Mouse (Mus musculus): ENCODE measurements at regions not wholly inside any gene's neighbourhood (a gene's known extent, or its start where the extent isn't known, plus 50 kb on each side); places are given as distances from the start of the nearest gene placed in this dataset.
A peak's percentile ranks its signal among the peaks of the same experiment; 100 is the strongest.

GRCm38 (mm10) chr16:39159725-39160124, 267.3 kb downstream of the Igsf11 start:
- Histone ChIP-seq H3K27ac (no peak overlapping the region), H3K4me1 (no peaks in the 10 kb centered on the region), H3K4me3 (no peak overlapping the region), H3K27me3 (replicated peaks) (no peaks in the 10 kb centered on the region), H3K4me2 (replicated peaks) (no peak overlapping the region), H3K36me3 (no peaks in the 10 kb centered on the region), H3K9ac (no peak overlapping the region), H3K9me3 (no peaks in the 10 kb centered on the region)
- 85% methylated on average over 7 of the region's 7 CpGs for WGBS
- ATAC-seq (ENCODE audit: low FRiP score, low read depth), result no peak

- no peak overlapping the region for H3K4me3 ChIP-seq
- 29% methylated on average over 1 of the region's 1 CpGs for WGBS
- H3K27me3 ChIP-seq (replicated peaks), result no peaks in the 10 kb centered on the region
- H3K4me1 ChIP-seq, result no peaks in the 10 kb centered on the region
- ATAC-seq (ENCODE audit: low FRiP score, low read depth), result no peak
- H3K27ac ChIP-seq, result no peak overlapping the region
- H3K36me3 ChIP-seq, result no peaks in the 10 kb centered on the region
- no peaks in the 10 kb centered on the region for H3K9me3 ChIP-seq
- no peak overlapping the region for H3K4me2 ChIP-seq (replicated peaks)
- H3K9ac ChIP-seq, result no peak overlapping the region
Observed at GRCm38 (mm10) chr16:39162684-39163083, 270.2 kb downstream of the Igsf11 start.

GRCm38 (mm10) chr16:39191861-39192260, 299.4 kb downstream of the Igsf11 start:
- Histone ChIP-seq H3K9me3 (no peaks in the 10 kb centered on the region), H3K9ac (no peak overlapping the region), H3K4me2 (replicated peaks) (no peak overlapping the region), H3K4me3 (no peak overlapping the region), H3K4me1 (no peaks in the 10 kb centered on the region), H3K27ac (no peak overlapping the region), H3K27me3 (replicated peaks) (no peaks in the 10 kb centered on the region), H3K36me3 (no peaks in the 10 kb centered on the region)
- ATAC-seq (ENCODE audit: low FRiP score, low read depth), result no peak
- WGBS, result 89% methylated on average over 4 of the region's 4 CpGs

GRCm38 (mm10) chr16:39195431-39195830, 303.0 kb downstream of the Igsf11 start:
- no peak overlapping the region for H3K9ac ChIP-seq
- no peaks in the 10 kb centered on the region for H3K27me3 ChIP-seq (replicated peaks)
- no peak for ATAC-seq (ENCODE audit: low FRiP score, low read depth)
- WGBS, result 94% methylated on average over 1 of the region's 1 CpGs
- H3K9me3 ChIP-seq, result no peaks in the 10 kb centered on the region
- no peak overlapping the region for H3K27ac ChIP-seq
- H3K4me2 ChIP-seq (replicated peaks), result no peak overlapping the region
- H3K36me3 ChIP-seq, result no peaks in the 10 kb centered on the region
- H3K4me1 ChIP-seq, result no peaks in the 10 kb centered on the region
- no peak overlapping the region for H3K4me3 ChIP-seq

- no peak overlapping the region for H3K27ac ChIP-seq
- no peak overlapping the region for H3K9ac ChIP-seq
- H3K9me3 ChIP-seq, result no peaks in the 10 kb centered on the region
- no peak for ATAC-seq (ENCODE audit: low FRiP score, low read depth)
- H3K36me3 ChIP-seq, result no peaks in the 10 kb centered on the region
- WGBS, result 78% methylated on average over 2 of the region's 2 CpGs
- no peaks in the 10 kb centered on the region for H3K27me3 ChIP-seq (replicated peaks)
- H3K4me1 ChIP-seq, result no peaks in the 10 kb centered on the region
- no peak overlapping the region for H3K4me2 ChIP-seq (replicated peaks)
- H3K4me3 ChIP-seq, result no peak overlapping the region
Observed at GRCm38 (mm10) chr16:39196896-39197295, 304.4 kb downstream of the Igsf11 start.

GRCm38 (mm10) chr16:39223551-39223950, 331.1 kb downstream of the Igsf11 start:
- no peaks in the 10 kb centered on the region for H3K36me3 ChIP-seq
- 85% methylated on average over 8 of the region's 8 CpGs for WGBS
- H3K4me3 ChIP-seq, result no peak overlapping the region
- no peak for ATAC-seq (ENCODE audit: low FRiP score, low read depth)
- no peak overlapping the region for H3K9ac ChIP-seq
- no peak overlapping the region for H3K4me2 ChIP-seq (replicated peaks)
- no peaks in the 10 kb centered on the region for H3K4me1 ChIP-seq
- no peaks in the 10 kb centered on the region for H3K27me3 ChIP-seq (replicated peaks)
- no peak overlapping the region for H3K27ac ChIP-seq
- no peaks in the 10 kb centered on the region for H3K9me3 ChIP-seq

GRCm38 (mm10) chr16:39229501-39229900, 337.0 kb downstream of the Igsf11 start:
- 57% methylated on average over 7 of the region's 7 CpGs for WGBS
- H3K9me3 ChIP-seq, result no peaks in the 10 kb centered on the region
- H3K4me2 ChIP-seq (replicated peaks), result no peak overlapping the region
- no peak overlapping the region for H3K9ac ChIP-seq
- H3K4me3 ChIP-seq, result no peak overlapping the region
- H3K27me3 ChIP-seq (replicated peaks), result no peaks in the 10 kb centered on the region
- H3K27ac ChIP-seq, result no peak overlapping the region
- peaks cover 5% of the 10 kb centered on the region; the same call in 1 of the 2 replicates for H3K4me1 ChIP-seq
- no peaks in the 10 kb centered on the region for H3K36me3 ChIP-seq
- no peak for ATAC-seq (ENCODE audit: low FRiP score, low read depth)

GRCm38 (mm10) chr16:39230439-39230838, 338.0 kb downstream of the Igsf11 start:
- Histone ChIP-seq H3K9me3 (no peaks in the 10 kb centered on the region), H3K27me3 (replicated peaks) (no peaks in the 10 kb centered on the region), H3K9ac (no peak overlapping the region), H3K27ac (no peak overlapping the region), H3K4me3 (no peak overlapping the region), H3K4me1 (peaks cover 5% of the 10 kb centered on the region; the same call in 1 of the 2 replicates), H3K36me3 (no peaks in the 10 kb centered on the region), H3K4me2 (replicated peaks) (no peak overlapping the region)
- 18% methylated on average over 3 of the region's 3 CpGs for WGBS
- ATAC-seq (ENCODE audit: low FRiP score, low read depth), result peak; percentile 18; the same call in 1 of the 2 replicates

- Histone ChIP-seq H3K4me1 (peaks cover 5% of the 10 kb centered on the region; the same call in 1 of the 2 replicates), H3K9ac (no peak overlapping the region), H3K4me3 (no peak overlapping the region), H3K9me3 (no peaks in the 10 kb centered on the region), H3K27ac (no peak overlapping the region), H3K27me3 (replicated peaks) (no peaks in the 10 kb centered on the region), H3K36me3 (no peaks in the 10 kb centered on the region), H3K4me2 (replicated peaks) (no peak overlapping the region)
- 33% methylated on average over 2 of the region's 2 CpGs for WGBS
- ATAC-seq (ENCODE audit: low FRiP score, low read depth), result no peak
Observed at GRCm38 (mm10) chr16:39234290-39234689, 341.8 kb downstream of the Igsf11 start.

GRCm38 (mm10) chr16:39273490-39273889, 381.0 kb downstream of the Igsf11 start:
- Histone ChIP-seq H3K4me2 (replicated peaks) (no peak overlapping the region), H3K9ac (no peak overlapping the region), H3K4me1 (no peaks in the 10 kb centered on the region), H3K9me3 (no peaks in the 10 kb centered on the region), H3K27ac (no peak overlapping the region), H3K4me3 (no peak overlapping the region), H3K27me3 (replicated peaks) (no peaks in the 10 kb centered on the region), H3K36me3 (no peaks in the 10 kb centered on the region)
- WGBS, result 95% methylated on average over 2 of the region's 2 CpGs
- ATAC-seq (ENCODE audit: low FRiP score, low read depth), result no peak

- WGBS, result 26% methylated on average over 2 of the region's 2 CpGs
- H3K9me3 ChIP-seq, result no peaks in the 10 kb centered on the region
- no peaks in the 10 kb centered on the region for H3K4me1 ChIP-seq
- no peak overlapping the region for H3K4me3 ChIP-seq
- no peak overlapping the region for H3K4me2 ChIP-seq (replicated peaks)
- no peaks in the 10 kb centered on the region for H3K27me3 ChIP-seq (replicated peaks)
- H3K36me3 ChIP-seq, result no peaks in the 10 kb centered on the region
- H3K9ac ChIP-seq, result no peak overlapping the region
- ATAC-seq (ENCODE audit: low FRiP score, low read depth), result no peak
- H3K27ac ChIP-seq, result no peak overlapping the region
Observed at GRCm38 (mm10) chr16:39284484-39284883, 392.0 kb downstream of the Igsf11 start.

- ATAC-seq (ENCODE audit: low FRiP score, low read depth), result no peak
- no peaks in the 10 kb centered on the region for H3K36me3 ChIP-seq
- no peaks in the 10 kb centered on the region for H3K4me1 ChIP-seq
- H3K4me3 ChIP-seq, result no peak overlapping the region
- H3K9ac ChIP-seq, result no peak overlapping the region
- no peak overlapping the region for H3K4me2 ChIP-seq (replicated peaks)
- H3K27ac ChIP-seq, result no peak overlapping the region
- H3K27me3 ChIP-seq (replicated peaks), result no peaks in the 10 kb centered on the region
- no peaks in the 10 kb centered on the region for H3K9me3 ChIP-seq
- WGBS, result 78% methylated on average over 3 of the region's 3 CpGs
Observed at GRCm38 (mm10) chr16:39285028-39285744, 392.7 kb downstream of the Igsf11 start.
